Mouse (Mus musculus): ENCODE results near the gene Kctd13. TPM values are rescaled to one million over a fixed set of nuclear protein-coding genes. Genes with fewer than 3 reads are reported as not detected.

Kctd13 gene
- polyA plus RNA-seq, 1 experiment from 2014 or later = 4.4 TPM

DNA sequence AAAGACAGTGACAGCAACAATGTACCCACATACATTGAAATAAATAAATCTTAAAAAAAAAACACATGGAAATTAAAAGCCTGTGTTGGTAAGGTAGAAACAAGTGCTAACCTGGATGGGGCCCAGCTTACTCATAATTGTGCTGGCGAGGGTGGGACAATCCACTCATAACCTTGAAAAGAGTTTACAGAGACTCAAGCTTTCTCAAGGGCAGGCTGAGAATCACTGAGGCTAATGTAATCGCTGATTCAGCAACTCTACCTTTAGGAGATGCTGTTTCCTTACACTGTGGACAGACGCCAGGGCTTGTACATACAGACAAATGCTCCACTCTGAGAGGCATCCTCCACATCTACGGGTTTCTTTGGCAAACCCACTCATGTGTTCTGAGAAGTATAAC, 8.7 kb upstream of the Kctd13 start:
- H3K9me3 ChIP-seq (ENCODE audit: low read length) = no peaks in the 10 kb centered on the region
- H3K9ac ChIP-seq (replicated peaks) = no peak overlapping the region; the same call in 1 of the 2 replicates
- TF ChIP-seq CTCF (IDR thresholded peaks at IDR 0.05; ENCODE audit: low read depth) = no peak
- TF ChIP-seq EP300 (IDR thresholded peaks at IDR 0.05; ENCODE audit: low read depth) = no peak
- H3K4me1 ChIP-seq (ENCODE audit: insufficient read depth) = peaks cover 7% of the 10 kb centered on the region; the same call in 1 of the 2 replicates
- H3K4me3 ChIP-seq (ENCODE audit: low read depth, low read length) = no peak overlapping the region
- ATAC-seq (no peak), DNase-seq (no peak)
- no peak overlapping the region for H3K4me2 ChIP-seq (ENCODE audit: low read depth, low read length)
- no peak overlapping the region for H3K27ac ChIP-seq (ENCODE audit: low read depth)
- no peaks in the 10 kb centered on the region for H3K36me3 ChIP-seq (replicated peaks; ENCODE audit: insufficient read depth, low read length)
- WGBS (ENCODE audit: insufficient replicate concordance) = 80% methylated on average over 4 of the region's 4 CpGs
- H3K27me3 ChIP-seq (ENCODE audit: insufficient read depth, low read length) = no peaks in the 10 kb centered on the region

DNA sequence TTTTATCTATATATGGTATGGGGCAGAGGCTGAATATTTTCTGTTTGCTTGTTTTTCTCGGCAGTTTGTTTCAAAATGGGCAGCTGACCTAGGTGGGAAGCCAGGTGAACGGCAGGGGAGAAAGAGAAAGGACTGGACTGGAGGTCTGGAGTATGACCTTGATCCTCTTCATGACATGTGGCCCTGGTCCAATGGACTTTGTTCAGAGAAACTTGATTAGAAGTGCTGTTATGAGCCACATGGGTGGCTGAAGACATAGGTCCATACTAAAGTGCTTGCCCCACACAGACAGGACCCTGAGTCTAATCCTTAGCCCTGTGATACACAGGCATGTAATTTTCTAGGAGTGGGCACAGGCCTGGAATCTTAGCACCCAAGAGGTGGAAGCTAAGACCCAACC, 7.1 kb upstream of the Kctd13 start:
- no peaks in the 10 kb centered on the region for H3K27me3 ChIP-seq (ENCODE audit: insufficient read depth, low read length)
- H3K9ac ChIP-seq (replicated peaks) = peak overlapping the region; percentile 65
- no peaks in the 10 kb centered on the region for H3K9me3 ChIP-seq (ENCODE audit: low read length)
- no peaks in the 10 kb centered on the region for H3K36me3 ChIP-seq (replicated peaks; ENCODE audit: insufficient read depth, low read length)
- WGBS (ENCODE audit: insufficient replicate concordance) = 40% methylated on average over 2 of the region's 2 CpGs
- peaks cover 7% of the 10 kb centered on the region; the same call in 1 of the 2 replicates for H3K4me1 ChIP-seq (ENCODE audit: insufficient read depth)
- peak overlapping the region; percentile 50 for H3K4me3 ChIP-seq (ENCODE audit: low read depth, low read length)
- DNase-seq (peak; percentile 40), ATAC-seq (peak; percentile 80)
- TF ChIP-seq CTCF (IDR thresholded peaks at IDR 0.05; ENCODE audit: low read depth) (no peak), EP300 (IDR thresholded peaks at IDR 0.05; ENCODE audit: low read depth) (no peak)
- peak overlapping the region; percentile 62 for H3K4me2 ChIP-seq (ENCODE audit: low read depth, low read length)
- peak overlapping the region; percentile 93 for H3K27ac ChIP-seq (ENCODE audit: low read depth)

DNA sequence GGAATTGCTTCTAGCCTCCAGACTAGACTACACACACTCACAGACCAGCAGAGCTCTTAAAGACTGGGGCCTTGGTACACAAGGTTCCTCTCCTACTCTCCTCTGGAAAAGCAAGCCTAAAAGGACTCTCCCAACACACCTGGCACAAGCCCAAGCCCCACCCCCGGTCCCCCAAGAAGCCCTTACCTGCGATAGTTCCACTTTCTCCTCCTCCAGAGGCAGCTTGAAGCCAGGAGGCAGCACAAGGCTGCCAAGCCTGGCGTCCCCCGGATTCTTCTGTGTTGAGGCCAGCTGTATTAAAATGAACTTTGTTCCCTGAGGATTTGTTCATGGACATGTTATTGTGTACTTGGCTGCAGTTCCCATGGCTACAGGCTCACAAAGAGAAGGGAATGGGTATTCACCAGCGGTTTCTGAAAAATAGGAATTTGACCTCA, 6.0 kb upstream of the Kctd13 start, which contains the start of gene Tmem219:
Gene Tmem219, minus strand, starts transcription at position 294 of the 437 bp plus-strand sequence.
- Histone ChIP-seq H3K9me3 (ENCODE audit: low read length) (no peaks in the 10 kb centered on the region), H3K9ac (replicated peaks) (peak within 1 kb of the TSS; percentile 65), H3K4me2 (ENCODE audit: low read depth, low read length) (peak within 1 kb of the TSS; percentile 62), H3K4me3 (ENCODE audit: low read depth, low read length) (peak within 1 kb of the TSS; percentile 50), H3K27me3 (ENCODE audit: insufficient read depth, low read length) (no peaks in the 10 kb centered on the region), H3K36me3 (replicated peaks; ENCODE audit: insufficient read depth, low read length) (no peaks in the 10 kb centered on the region), H3K27ac (ENCODE audit: low read depth) (peak within 1 kb of the TSS; percentile 93), H3K4me1 (ENCODE audit: insufficient read depth) (peaks cover 10% of the 10 kb centered on the region)
- peak; percentile 74 for ATAC-seq
- 64% methylated on average over 5 of the region's 5 CpGs for WGBS (ENCODE audit: insufficient replicate concordance)
- TF ChIP-seq CTCF (IDR thresholded peaks at IDR 0.05; ENCODE audit: low read depth) (no peak), EP300 (IDR thresholded peaks at IDR 0.05; ENCODE audit: low read depth) (no peak)
- DNase-seq = peak; percentile 52

DNA sequence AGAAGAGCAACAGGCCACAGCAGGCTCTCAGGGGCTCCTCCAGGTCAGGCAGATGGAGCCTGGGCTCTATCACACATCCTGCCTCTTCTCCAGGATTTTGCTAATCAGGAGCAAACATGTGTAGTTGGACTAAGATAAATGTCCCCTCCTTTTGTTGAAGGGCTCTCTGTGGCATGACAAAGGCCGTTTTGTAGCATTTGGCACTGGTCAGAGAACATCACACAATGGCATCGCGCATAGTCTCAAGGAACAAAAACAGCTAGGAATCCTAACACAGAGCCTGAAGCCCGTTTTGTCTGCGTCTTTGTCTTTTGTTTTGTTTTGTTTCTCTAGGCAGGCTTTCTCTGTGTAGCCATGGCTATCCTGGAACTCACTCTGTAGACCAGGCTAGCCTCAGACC, 4.7 kb upstream of the Kctd13 start:
- ATAC-seq (no peak), DNase-seq (no peak)
- 59% methylated on average over 5 of the region's 5 CpGs for WGBS (ENCODE audit: insufficient replicate concordance)
- TF ChIP-seq EP300 (IDR thresholded peaks at IDR 0.05; ENCODE audit: low read depth) (0 out of 2 replicates have a peak, but pooled peaks have one; percentile 11), CTCF (IDR thresholded peaks at IDR 0.05; ENCODE audit: low read depth) (no peak)
- Histone ChIP-seq H3K27ac (ENCODE audit: low read depth) (peak overlapping the region; percentile 35), H3K4me2 (ENCODE audit: low read depth, low read length) (no peak overlapping the region), H3K4me1 (ENCODE audit: insufficient read depth) (peaks cover 16% of the 10 kb centered on the region), H3K9ac (replicated peaks) (no peak overlapping the region), H3K4me3 (ENCODE audit: low read depth, low read length) (no peak overlapping the region), H3K9me3 (ENCODE audit: low read length) (no peaks in the 10 kb centered on the region), H3K27me3 (ENCODE audit: insufficient read depth, low read length) (no peaks in the 10 kb centered on the region), H3K36me3 (replicated peaks; ENCODE audit: insufficient read depth, low read length) (no peaks in the 10 kb centered on the region)

DNA sequence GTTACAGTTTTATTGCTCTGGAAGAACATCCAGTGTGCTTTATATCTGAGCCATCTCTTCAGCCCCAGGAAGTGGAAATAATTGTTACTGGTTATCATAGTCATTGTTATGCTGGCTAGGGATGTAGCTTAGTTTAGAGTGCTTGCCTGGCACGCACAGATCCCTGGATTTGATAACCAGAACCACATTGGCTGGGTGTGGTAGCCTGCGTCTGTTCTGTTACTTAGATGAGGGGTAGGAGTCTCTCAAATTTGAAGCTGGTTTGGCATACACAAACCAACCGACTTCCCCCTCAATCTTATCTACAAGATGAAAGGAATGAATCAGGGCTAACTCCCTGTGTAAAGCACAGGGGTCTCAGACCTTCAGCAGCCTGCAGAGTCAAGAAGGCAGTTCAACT, 2.4 kb upstream of the Kctd13 start:
- peaks cover 25% of the 10 kb centered on the region for H3K4me1 ChIP-seq (ENCODE audit: insufficient read depth)
- no peak for DNase-seq
- H3K27me3 ChIP-seq (ENCODE audit: insufficient read depth, low read length) = no peaks in the 10 kb centered on the region
- no peak overlapping the region for H3K4me3 ChIP-seq (ENCODE audit: low read depth, low read length)
- TF ChIP-seq CTCF (IDR thresholded peaks at IDR 0.05; ENCODE audit: low read depth) = no peak
- TF ChIP-seq EP300 (IDR thresholded peaks at IDR 0.05; ENCODE audit: low read depth) = no peak
- no peak overlapping the region for H3K9ac ChIP-seq (replicated peaks)
- 39% methylated on average over 3 of the region's 3 CpGs for WGBS (ENCODE audit: insufficient replicate concordance)
- H3K27ac ChIP-seq (ENCODE audit: low read depth) = no peak overlapping the region
- H3K4me2 ChIP-seq (ENCODE audit: low read depth, low read length) = no peak overlapping the region
- H3K36me3 ChIP-seq (replicated peaks; ENCODE audit: insufficient read depth, low read length) = peaks cover 2% of the 10 kb centered on the region; the same call in 1 of the 2 replicates
- no peak for ATAC-seq
- no peaks in the 10 kb centered on the region for H3K9me3 ChIP-seq (ENCODE audit: low read length)

DNA sequence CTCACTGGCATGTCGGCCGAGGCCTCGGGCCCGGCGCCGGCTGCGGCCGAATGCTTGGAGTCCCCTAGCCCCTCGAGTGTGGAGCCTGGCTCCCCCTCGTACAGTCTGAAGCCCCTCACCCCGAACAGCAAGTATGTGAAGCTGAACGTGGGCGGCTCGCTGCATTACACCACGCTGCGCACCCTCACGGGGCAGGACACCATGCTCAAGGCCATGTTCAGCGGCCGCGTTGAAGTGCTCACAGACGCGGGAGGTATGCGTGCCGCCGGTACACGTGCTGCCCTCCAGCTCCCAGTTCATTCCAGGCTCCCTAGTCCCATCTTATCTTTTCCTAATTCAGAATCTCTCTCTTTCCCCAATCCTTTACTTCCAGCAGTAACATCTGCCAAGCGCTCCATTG, 367 bp downstream of the Kctd13 start:
- Histone ChIP-seq H3K27me3 (ENCODE audit: insufficient read depth, low read length) (no peaks in the 10 kb centered on the region), H3K9ac (replicated peaks) (peak overlapping the region; percentile 95), H3K4me3 (ENCODE audit: low read depth, low read length) (peak overlapping the region; percentile 89), H3K4me2 (ENCODE audit: low read depth, low read length) (peak overlapping the region; percentile 100), H3K9me3 (ENCODE audit: low read length) (no peaks in the 10 kb centered on the region), H3K4me1 (ENCODE audit: insufficient read depth) (peaks cover 19% of the 10 kb centered on the region), H3K27ac (ENCODE audit: low read depth) (peak overlapping the region; percentile 71), H3K36me3 (replicated peaks; ENCODE audit: insufficient read depth, low read length) (peaks cover 5% of the 10 kb centered on the region; the same call in 1 of the 2 replicates)
- ATAC-seq = peak; percentile 63
- no peak for DNase-seq
- no peak for TF ChIP-seq CTCF (IDR thresholded peaks at IDR 0.05; ENCODE audit: low read depth)
- TF ChIP-seq EP300 (IDR thresholded peaks at IDR 0.05; ENCODE audit: low read depth) = no peak
- WGBS (ENCODE audit: insufficient replicate concordance) = 1% methylated on average over 27 of the region's 27 CpGs
